Mouse (Mus musculus) mouse embryonic stem cell (cell line): ENCODE data around the gene Upk1a.

Experiments used
- in situ Hi-C, 2 experiments: fragments of 300-500 bp; cut with MboI; formaldehyde crosslinking; loops; 1 replicate in 1 of 2; 3 replicates in 1 of 2; pipeline ENCODE4 v1.14.3; 2019 to 2020; ENCODE audit warnings: low sequenced_read_pairs in 2 of 2, low pct_unique_long_range_greater_than_20kb in 1 of 2, mixed read lengths in 1 of 2; ENCODE audit not compliant: unreplicated experiment in 1 of 2

Upk1a gene

DNA sequence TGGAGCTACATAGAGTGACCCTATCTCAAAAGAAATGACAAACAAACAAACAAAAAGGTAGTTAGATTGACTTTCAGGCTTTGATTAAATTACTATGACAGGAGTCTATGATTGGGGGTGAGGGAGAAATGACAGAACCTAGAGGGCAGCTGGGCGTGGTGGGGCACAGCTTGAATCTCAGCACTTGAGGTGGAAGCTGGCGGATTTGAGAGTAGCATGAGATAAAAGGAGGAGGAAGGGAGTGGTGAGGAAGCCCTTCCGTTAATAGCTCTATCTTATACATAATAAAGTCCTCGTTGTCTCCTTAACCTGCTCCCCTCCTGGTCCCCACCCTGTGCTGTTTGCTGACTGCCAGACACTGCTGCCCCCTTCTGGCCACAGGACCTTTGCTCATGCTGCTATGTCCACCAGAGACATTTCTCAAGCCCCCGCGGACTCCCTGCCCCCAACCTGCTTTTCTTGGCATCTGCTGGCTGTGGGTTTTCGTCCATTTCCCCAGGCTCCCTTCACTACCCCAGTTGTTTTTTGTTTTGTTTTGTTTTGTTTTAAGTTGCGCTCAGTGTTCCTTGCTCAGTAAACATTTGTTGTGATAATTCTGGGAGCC lies 4.8 kb downstream of the Upk1a start:
- in situ Hi-C loops: no loop called here

DNA sequence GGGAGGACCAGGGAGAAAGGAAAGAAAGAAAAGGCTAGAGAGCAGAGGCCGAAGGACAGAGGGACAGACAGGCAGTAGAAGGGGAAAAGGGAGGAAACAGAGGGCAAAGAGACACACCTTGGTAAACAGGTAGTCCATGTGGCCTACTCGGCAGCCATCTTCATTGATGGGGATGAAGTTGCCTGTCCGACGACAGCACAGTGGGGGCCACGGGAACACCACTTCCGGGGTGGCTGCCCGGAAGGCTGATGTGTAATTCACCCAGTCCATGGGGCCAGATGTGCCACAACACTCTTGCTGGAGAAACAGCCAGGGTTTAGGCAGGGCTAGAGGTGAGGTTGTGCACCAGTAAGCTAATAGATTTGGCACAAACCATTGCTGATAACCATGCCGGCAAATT lies 7.7 kb downstream of the Upk1a start:
- in situ Hi-C loops: no loop called here

DNA sequence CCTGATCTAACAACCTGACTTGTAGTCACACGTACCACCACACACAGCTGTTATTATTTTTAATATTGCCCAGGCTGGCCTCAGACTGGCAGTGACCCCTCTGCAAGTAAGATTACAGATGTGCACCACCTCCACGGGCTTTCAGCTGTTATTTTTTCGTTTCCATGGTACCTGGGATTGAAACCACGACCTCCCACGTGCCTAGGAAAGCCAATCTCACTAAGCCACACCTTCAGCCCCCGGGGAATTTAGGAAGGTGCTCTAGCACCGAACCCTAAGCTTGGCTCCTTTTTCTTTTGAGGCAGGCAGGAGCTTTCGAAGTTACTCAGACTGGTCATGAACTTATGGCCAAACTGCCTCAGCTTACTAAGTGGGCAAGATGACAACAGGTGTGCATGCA lies 8.2 kb downstream of the Upk1a start:
- in situ Hi-C loops: no loop called here

DNA sequence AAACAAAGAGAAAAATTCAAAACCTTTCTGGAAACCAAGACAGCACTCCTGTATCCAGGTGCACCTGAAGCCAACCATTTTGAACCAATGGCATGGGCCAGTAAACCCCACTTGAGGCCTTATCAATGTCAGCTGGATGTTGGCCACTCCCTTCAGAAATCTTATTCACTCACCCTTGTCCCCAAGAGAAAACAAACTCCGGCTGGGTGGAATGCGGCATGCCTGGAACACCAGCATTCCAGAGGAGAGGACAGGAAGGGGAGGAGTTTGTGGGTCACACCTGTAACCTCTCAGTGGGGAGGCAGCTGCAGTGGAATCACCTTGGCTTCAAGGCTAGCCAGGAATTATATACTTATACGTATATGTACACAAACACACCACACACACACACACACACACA lies 10.1 kb downstream of the Upk1a start:
- in situ Hi-C loops: no loop called here

DNA sequence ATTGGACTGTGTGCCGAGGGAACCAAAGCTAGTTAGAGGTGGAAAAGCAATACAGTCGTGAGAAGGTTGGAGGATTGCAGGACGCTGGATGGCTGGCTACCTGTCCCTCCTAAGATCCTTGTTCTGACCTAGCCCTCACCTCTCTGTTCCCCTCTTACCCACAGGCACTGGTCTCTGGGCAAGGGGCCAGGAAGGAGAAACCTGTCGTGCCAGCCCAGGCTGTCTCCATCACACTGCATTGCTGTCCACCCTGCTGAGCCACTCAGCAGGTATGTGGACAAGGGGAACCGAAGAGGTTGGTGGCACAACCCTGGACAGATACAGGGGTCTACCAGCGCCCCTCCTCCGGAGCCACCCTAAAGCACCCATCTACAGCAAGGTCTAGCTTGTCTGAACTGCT lies 12.0 kb downstream of the Upk1a start:
- in situ Hi-C loops: no loop called here

DNA sequence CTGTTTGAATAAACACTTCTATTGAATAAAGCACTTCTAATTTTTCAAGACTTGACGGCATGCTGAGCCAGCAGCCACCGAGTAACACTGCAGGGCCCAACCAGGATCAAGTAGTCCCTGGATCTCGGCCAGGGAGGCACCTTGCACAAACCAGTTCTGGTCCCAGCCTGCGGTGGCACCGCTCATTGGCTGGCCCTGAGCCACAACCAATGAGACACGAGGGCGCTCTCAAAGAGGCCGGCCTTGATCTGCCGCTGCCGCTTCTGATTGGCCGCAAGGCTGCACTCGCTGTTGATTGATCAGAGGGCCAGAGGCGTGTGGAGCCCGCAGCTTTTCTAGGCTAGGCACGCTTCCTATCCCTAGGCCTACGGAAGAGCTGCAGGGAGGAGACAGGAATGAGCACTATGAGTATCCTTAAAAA lies 12.7 kb downstream of the Upk1a start:
- in situ Hi-C loops: no loop called here

DNA sequence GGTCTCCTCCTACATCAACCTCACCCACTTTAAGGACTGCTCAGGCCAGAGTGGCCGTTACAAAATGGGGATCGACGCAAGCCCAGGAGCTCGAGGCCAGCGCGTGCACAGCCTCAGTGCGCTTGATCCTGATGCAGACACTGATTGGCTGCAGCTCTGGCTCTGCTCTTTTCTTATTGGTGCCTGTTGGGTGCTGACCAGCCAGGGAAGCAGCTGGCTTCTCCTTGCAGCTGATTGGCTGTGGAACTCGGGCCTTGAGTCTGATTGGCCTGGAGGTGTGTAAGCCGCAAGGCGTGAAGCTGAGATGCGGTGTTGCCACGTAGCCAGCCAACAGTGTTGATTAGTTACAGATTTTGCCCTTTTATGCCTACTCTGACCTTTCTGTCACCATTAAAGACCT lies 13.9 kb downstream of the Upk1a start, which contains the start of gene Zbtb32:
Gene Zbtb32, minus strand, starts transcription at position 124 of the 400 bp plus-strand sequence.
- in situ Hi-C loops: no loop called here

DNA sequence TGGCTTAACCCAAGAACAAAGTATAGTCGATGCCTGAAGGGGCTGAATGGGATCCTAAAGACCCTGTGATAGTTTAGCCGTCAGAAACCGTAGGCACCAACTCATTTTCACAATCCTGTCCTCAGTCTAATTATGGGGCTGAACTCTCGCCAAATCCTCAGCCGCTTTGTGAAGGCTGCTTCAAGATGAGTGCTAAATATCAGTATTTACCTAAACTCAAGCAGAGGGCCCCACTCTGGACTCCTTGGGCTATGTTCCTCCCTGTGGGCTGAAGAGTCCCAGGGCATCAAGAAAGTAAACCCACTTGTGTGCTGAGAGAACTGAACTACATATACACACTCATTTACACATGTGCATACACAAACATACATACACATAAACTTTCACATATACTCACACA lies 15.8 kb downstream of the Upk1a start:
- in situ Hi-C loops: no loop called here

DNA sequence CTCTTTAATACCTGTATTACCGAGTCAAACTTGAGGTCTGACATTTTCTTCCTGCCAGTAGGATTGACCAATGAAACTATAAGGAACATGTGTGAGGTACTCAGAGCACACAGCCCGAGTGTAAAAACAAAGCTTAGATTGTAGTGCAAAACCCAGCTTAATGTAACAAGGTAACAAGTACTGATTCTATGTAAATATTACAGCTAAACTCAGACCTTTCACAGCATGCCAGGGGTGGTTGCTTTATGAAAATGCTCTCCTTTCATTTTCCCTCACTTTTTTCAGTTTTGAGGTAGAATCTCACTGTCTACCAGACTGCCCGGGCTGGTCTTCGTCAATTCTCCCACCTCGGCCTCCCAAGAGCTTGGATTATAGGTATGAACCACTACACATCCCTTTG lies 16.6 kb downstream of the Upk1a start:
- in situ Hi-C loops: no loop called here

DNA sequence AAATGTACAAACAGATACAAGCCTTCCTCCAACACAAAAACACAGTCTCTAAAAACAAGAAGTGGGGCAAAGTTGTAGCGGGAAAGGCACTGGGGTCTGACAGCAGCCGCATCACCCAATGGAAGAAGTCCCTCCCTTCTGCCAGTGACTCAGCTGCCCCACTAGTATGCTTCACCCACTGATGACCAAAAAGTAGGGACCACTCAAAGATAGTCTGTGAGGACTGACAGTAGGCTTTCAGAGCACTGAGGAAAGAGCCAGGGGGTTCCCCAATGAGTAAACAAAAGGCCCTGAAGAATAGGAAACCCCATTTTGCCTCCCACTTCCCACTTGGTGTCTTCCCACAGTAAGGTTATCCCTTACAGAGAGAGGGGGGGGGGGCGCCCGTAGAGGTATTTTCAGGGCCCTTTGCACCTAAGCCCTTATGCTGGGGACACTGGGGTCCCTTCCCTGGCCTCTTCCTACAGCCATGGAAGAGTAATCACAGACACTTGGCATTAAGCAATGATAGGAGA lies 18.1 kb downstream of the Upk1a start:
- in situ Hi-C loops: no loop called here

DNA sequence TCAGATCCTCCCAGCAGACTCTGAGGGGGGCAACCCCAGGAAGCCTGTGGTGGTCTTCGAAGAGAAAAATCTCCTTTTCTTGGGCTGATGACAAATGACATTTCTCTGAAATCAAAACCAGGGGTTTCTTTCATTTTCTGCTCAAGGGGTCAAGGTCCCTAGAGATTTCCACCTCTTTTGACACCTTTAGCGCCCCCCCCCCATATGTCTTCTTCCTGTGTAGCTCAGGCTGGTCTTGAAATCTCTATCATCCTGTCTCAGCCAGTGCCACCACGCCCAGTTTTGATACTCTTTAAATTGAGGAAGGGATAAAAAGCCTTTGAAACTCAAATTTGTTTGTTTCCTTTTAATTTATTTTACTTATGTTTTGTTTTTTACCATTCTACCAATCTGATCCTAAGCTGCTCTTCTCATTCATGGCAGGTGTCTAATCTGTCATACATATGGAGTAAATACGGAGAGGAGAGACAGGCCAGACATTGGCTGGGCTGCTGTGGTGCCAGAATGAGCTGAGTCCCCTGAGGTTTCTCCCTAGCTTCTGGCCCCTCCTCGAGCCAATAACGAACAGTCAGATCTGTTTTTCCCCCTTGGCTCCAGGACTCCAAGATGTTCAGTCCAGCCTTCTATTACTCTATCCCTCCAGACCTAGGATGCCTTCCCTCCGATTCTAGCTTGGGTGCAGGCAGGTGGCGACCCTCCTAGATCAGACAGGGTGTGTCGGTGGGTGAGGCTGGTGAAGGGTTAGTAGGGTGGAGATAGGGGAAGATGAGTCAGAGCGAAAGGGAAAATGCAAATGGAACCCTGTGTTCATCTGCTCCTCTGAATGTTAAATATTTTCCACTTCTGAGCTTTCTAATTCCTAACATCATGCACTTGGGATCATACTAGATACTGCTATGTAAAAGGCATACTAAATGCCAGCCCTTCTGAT lies 18.8 kb downstream of the Upk1a start:
- in situ Hi-C loops: no loop called here

DNA sequence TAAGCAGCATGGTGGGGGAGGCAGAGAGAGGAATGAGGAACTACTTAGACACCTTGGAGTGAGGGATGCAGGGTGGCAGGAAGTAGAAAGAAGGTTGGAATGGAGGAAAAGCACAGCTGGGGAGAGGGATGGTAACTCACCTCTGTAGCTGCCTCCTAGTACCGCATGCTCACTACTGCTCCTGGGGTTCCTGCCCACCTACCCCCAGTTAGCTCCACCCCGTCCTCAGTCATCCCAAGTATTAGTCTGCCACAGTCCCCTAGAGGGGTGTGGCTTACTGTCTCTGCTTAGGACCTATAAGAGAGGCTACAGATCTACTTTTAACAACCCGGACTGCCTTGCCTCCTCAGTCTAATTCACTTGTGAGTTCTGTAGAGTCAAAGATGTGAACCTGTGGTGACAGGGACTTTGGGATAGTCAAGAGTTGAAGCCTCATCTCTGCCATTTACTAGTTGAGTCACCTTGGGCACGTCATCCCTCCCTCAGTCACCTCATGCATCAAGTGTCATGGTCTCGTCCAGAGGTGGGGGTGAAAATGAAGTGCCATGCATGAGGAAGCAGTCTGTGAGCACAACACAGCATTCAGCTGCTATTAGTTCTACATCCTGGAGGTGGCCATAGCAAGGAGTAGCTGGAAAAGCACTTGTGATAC lies 19.7 kb downstream of the Upk1a start:
- in situ Hi-C loops: no loop called here

DNA sequence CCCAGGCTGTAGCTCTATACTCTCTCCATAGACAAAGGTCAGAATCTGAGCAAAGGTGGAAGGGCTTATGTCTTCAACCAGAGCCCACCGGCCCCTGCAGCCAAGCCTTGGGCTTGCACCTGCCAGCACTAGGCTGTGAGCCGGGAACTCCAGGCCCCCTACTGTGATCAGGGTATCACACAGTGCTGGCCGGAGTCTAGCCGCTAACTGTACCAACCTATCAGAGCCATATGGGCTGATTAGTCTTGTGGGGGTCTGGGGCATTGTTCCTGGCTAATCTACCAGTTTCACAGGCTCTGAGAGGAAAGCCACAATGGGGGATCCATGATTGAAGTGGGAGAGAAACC lies 21.1 kb downstream of the Upk1a start:
- in situ Hi-C loops: no loop called here

DNA sequence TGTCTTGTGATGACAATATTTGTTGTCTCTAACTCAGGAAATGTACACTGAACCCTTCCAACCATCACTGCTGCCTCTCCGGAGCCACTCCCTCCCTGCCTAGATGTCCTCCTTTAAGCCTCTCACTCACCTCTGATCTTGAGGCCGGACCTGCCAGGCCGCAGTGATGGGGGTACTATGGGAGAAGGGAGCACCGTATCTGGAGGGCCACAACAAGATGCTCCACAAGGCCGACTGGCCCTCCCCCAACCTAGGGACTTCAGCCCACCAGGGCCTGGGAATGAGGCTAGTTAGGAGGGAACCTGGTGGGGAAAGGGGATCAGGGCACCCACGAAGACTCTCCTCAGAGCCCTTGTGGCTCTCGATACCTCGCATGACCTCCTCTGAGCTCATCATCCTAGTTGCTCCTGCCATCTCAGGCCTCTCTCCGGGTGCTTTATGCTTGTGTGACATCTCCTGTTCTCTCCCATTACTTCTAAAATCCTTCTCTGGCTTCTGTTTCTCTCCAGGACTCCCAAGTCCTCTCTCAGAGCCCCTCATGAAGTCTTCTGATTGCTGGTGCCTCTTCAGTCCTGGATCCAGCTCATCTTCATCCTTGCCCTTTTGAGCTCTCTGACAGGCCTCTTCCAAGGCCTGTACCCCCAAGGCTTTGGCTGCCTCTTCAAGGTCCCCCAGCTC lies 21.6 kb downstream of the Upk1a start:
- in situ Hi-C loops: no loop called here

DNA sequence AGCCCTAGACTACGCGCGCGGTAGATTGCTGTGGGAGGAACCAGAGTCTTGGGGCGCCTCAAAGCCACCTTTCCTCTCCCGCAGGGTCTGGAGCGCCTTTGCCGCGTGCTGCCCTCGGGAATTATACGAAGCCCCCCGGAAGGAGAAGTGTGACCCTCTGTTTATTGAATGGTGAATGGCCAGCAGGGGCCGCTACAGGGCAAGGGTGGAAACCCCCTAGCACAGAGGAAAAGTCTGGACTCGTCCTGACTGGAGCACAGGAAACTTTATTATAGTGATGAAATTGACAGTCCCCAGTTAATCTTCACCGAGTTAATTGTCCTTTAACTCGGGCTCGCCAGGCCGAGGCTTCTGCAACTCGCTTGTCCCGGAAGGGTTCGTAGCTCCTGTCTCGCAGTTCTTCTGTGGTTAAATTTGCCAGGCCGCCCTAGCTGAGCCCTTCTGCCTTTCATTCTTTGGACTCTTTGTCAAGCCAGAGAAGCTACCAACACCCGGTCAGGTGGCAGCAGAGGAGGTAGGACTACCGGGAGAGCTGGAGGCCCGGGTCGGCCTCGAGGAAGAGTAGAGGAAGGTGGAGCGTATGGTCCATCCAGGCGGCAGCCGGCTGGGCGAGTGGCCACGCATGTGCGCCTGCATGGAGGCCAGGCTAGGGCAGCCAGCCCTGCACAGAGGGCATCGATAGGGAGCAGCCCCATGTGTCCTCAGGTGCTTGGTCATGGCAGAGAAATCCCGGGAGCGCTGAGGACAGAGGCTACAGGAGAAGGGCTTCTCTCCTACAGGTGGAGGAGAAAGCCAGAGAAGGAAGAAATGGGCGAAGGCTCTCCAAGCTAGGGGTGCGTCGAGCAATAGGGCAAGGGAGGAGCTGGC lies 23.0 kb downstream of the Upk1a start:
- in situ Hi-C loops: no loop called here

DNA sequence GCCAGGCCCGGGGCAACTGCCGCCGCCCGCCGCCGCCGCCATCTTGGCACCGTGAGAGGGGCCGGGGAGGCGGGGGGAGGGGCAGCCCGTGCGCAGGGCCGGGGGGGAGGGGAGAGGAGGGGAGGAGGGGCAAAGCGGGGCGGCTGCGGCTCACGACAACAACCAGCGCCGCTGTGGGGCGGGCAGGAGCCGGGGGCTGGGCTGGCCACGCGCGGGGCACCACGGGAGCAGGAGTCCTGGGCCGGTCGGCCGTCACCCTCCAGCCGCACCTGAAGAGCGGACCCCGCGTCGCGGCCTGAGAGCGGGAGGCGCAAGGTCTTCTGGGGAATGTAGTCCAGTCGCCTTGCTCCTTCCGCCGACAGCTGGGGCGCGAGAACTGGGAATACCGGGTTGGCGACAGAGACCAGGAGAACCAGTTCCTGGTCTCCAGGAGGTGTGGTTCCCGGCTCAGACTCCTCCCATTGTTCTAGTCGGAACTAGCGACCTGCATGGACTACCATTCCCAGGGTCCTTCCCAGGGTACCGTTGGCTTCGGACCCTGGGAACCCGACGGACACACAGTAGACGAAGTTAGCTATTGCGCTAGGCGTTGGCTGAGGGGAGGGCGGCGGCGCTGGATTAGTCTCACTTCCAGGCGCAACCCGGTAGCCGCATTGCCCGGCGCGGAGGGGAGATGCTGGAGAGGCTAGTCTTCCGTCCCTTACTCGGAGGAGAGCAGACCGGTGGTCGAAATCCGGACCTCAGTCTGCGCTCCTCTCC lies 23.8 kb downstream of the Upk1a start, which contains the start of gene Kmt2b:
Gene Kmt2b, minus strand, starts transcription at position 51 of the 759 bp plus-strand sequence.
- in situ Hi-C loops: no loop called here
